In genomic region chr2:127337531-127337930, GRCm38 (mm10) we compare ENCODE assay signal across 8 mouse cellular contexts. TPM values are rescaled to one million over a fixed set of nuclear protein-coding genes. Genes with fewer than 3 reads are reported as not detected.
DNase-seq lines count a peak whose midpoint lies in the region; ATAC-seq and TF ChIP-seq lines count a peak whose summit lies in the region.

No protein-coding gene starts in this region.

- WGBS in kidney, embryonic 16.5 days = 63% methylated on average over 11 of the region's 11 CpGs
- WGBS in hindbrain, postnatal 0 days = 43% methylated on average over 11 of the region's 11 CpGs
- 66% methylated on average over 11 of the region's 11 CpGs for WGBS in neural tube, embryonic 13.5 days

- H3K9me3 ChIP-seq in kidney, embryonic 16.5 days (ENCODE audit: low read length) = no peaks in the 10 kb centered on the region
- H3K9me3 ChIP-seq in hindbrain, postnatal 0 days (ENCODE audit: low read length) = no peaks in the 10 kb centered on the region
- no peaks in the 10 kb centered on the region for H3K9me3 ChIP-seq in neural tube, embryonic 13.5 days

- no peak overlapping the region for H3K27ac ChIP-seq in kidney, embryonic 16.5 days (ENCODE audit: low read length)
- H3K27ac ChIP-seq in bone marrow macrophage, adult 2 months (ENCODE audit: insufficient read depth, low read depth, low read length) = peak overlapping the region; percentile 17; the same call in 1 of the 2 replicates
- no peak overlapping the region for H3K27ac ChIP-seq in hindbrain, postnatal 0 days
- H3K27ac ChIP-seq in neural tube, embryonic 13.5 days (replicated peaks) = no peak overlapping the region

- peak overlapping the region; percentile 88 for H3K4me2 ChIP-seq in kidney, embryonic 16.5 days (replicated peaks; ENCODE audit: low read depth, low read length)
- peak overlapping the region; percentile 82; the same call in 1 of the 2 replicates for H3K4me2 ChIP-seq in hindbrain, postnatal 0 days (ENCODE audit: low read depth, low read length)
- peak overlapping the region; percentile 85 for H3K4me2 ChIP-seq in neural tube, embryonic 13.5 days

- TF ChIP-seq CTCF in bone marrow macrophage, adult 2 months (IDR thresholded peaks at IDR 0.05; ENCODE audit: low read depth, low read length) = no peak
- TF ChIP-seq CTCF in hindbrain, postnatal 0 days (IDR thresholded peaks at IDR 0.05; ENCODE audit: low read depth) = no peak

- H3K4me3 ChIP-seq in kidney, embryonic 16.5 days (ENCODE audit: low read length) = peak overlapping the region; percentile 61
- peak overlapping the region; percentile 92 for H3K4me3 ChIP-seq in bone marrow macrophage, adult 2 months (ENCODE audit: insufficient read depth, low read length)
- H3K4me3 ChIP-seq in hindbrain, postnatal 0 days (ENCODE audit: low read length) = peak overlapping the region; percentile 53; the same call in 1 of the 2 replicates
- peak overlapping the region; percentile 54 for H3K4me3 ChIP-seq in neural tube, embryonic 13.5 days

- no peak for DNase-seq in kidney, postnatal 25 days
- DNase-seq in hindbrain, postnatal 0 days (ENCODE audit: low spot score) = no peak
- no peak for DNase-seq in urinary bladder, postnatal 4 days (ENCODE audit: low spot score in 2 of 2)
- DNase-seq in embryo, embryonic 11 days = no peak
- no peak for DNase-seq in adrenal gland, adult 8-10 months

- H3K27me3 ChIP-seq in kidney, embryonic 16.5 days (ENCODE audit: insufficient read depth, low read length) = no peaks in the 10 kb centered on the region
- peaks cover 4% of the 10 kb centered on the region for H3K27me3 ChIP-seq in hindbrain, postnatal 0 days (ENCODE audit: insufficient read depth, low read length)
- peaks cover 57% of the 10 kb centered on the region for H3K27me3 ChIP-seq in neural tube, embryonic 13.5 days

- H3K4me1 ChIP-seq in kidney, embryonic 16.5 days (ENCODE audit: insufficient read depth, low read length) = peaks cover 27% of the 10 kb centered on the region
- H3K4me1 ChIP-seq in bone marrow macrophage, adult 2 months (ENCODE audit: control insufficient read depth, insufficient read depth, low read length) = peaks cover 26% of the 10 kb centered on the region
- H3K4me1 ChIP-seq in hindbrain, postnatal 0 days (ENCODE audit: insufficient read depth, low read length) = peaks cover 12% of the 10 kb centered on the region
- peaks cover 12% of the 10 kb centered on the region for H3K4me1 ChIP-seq in neural tube, embryonic 13.5 days (replicated peaks)

- H3K9ac ChIP-seq in kidney, embryonic 16.5 days (replicated peaks; ENCODE audit: low read length) = no peak overlapping the region
- H3K9ac ChIP-seq in hindbrain, postnatal 0 days (replicated peaks; ENCODE audit: low read length) = no peak overlapping the region
- H3K9ac ChIP-seq in neural tube, embryonic 13.5 days = no peak overlapping the region

- ATAC-seq in kidney, embryonic 16.5 days (ENCODE audit: low FRiP score, low TSS enrichment) = no peak
- ATAC-seq in hindbrain, postnatal 0 days = no peak
- no peak for ATAC-seq in neural tube, embryonic 13.5 days (ENCODE audit: low read depth)

- TF ChIP-seq POLR2A in bone marrow macrophage, adult 2 months (IDR thresholded peaks at IDR 0.05; ENCODE audit: borderline replicate concordance, low read depth, low read length) = no peak

- no peaks in the 10 kb centered on the region for H3K36me3 ChIP-seq in kidney, embryonic 16.5 days (ENCODE audit: insufficient read depth, low read length)
- no peaks in the 10 kb centered on the region for H3K36me3 ChIP-seq in hindbrain, postnatal 0 days (ENCODE audit: insufficient read depth, low read length)
- H3K36me3 ChIP-seq in neural tube, embryonic 13.5 days = no peaks in the 10 kb centered on the region

RNA-seq across cellular contexts. Expression of gene Astl, which starts 0.9 kb away (rescaled TPM):
- not detected in 2 replicates for polyA plus RNA-seq in kidney, embryonic 16.5 days (2015; fragmentation: Nextera tagmentation; extraction: Ambion mirVana)
- 0.59 TPM in 1 of 2 replicates, not detected in the other for polyA plus RNA-seq in bone marrow macrophage, adult 2 months (2012; ENCODE audit: insufficient read depth, insufficient read length, missing spikeins)
- not detected in 2 replicates for total RNA-seq in hindbrain, postnatal 0 days (2014; rRNA removed)
- polyA plus RNA-seq in hindbrain, postnatal 0 days (2015; fragmentation: Nextera tagmentation; extraction: Ambion mirVana) = not detected in 2 replicates
- polyA plus RNA-seq in neural tube, embryonic 13.5 days (2015; fragmentation: Nextera tagmentation; extraction: Ambion mirVana) = not detected in 2 replicates
- total RNA-seq in adrenal gland, adult 8-10 months (2022) = not detected

RNA-seq across cellular contexts. Expression of gene Dusp2, which starts 1.6 kb away (rescaled TPM):
- 7.8 and 8.3 TPM in 2 replicates for polyA plus RNA-seq in kidney, embryonic 16.5 days (2015; fragmentation: Nextera tagmentation; extraction: Ambion mirVana)
- 2.0 TPM in 2 replicates for polyA plus RNA-seq in bone marrow macrophage, adult 2 months (2012; ENCODE audit: insufficient read depth, insufficient read length, missing spikeins)
- 8.7 and 14.3 TPM in 2 replicates for total RNA-seq in hindbrain, postnatal 0 days (2014; rRNA removed)
- polyA plus RNA-seq in hindbrain, postnatal 0 days (2015; fragmentation: Nextera tagmentation; extraction: Ambion mirVana) = 19.4 and 19.9 TPM in 2 replicates
- 7.5 and 9.1 TPM in 2 replicates for polyA plus RNA-seq in neural tube, embryonic 13.5 days (2015; fragmentation: Nextera tagmentation; extraction: Ambion mirVana)
- under 1 TPM; 0.91 to 0.96 (median 0.92) TPM for total RNA-seq in adrenal gland, adult 8-10 months (2022)

RNA-seq across cellular contexts. Expression of gene Adra2b, which starts 25.5 kb away (rescaled TPM):
- polyA plus RNA-seq in kidney, embryonic 16.5 days (2015; fragmentation: Nextera tagmentation; extraction: Ambion mirVana) = 7.2 and 7.8 TPM in 2 replicates
- polyA plus RNA-seq in bone marrow macrophage, adult 2 months (2012; ENCODE audit: insufficient read depth, insufficient read length, missing spikeins) = 0.13 TPM in 1 of 2 replicates, not detected in the other
- 0.47 and 0.99 TPM in 2 replicates for total RNA-seq in hindbrain, postnatal 0 days (2014; rRNA removed)
- 0.89 and 1.1 TPM in 2 replicates for polyA plus RNA-seq in hindbrain, postnatal 0 days (2015; fragmentation: Nextera tagmentation; extraction: Ambion mirVana)
- 0.32 and 0.45 TPM in 2 replicates for polyA plus RNA-seq in neural tube, embryonic 13.5 days (2015; fragmentation: Nextera tagmentation; extraction: Ambion mirVana)
- 1 to 10 TPM; 1.1 to 1.7 (median 1.6) TPM for total RNA-seq in adrenal gland, adult 8-10 months (2022)
